22 mouse cellular contexts compared by ENCODE assay signal in genomic region chr19:37970571-37970970, GRCm38 (mm10).
"Had no signal": no experiment of that assay in that cellular context is flagged by ENCODE, and none has a peak within 500 bp of the region (broad histone marks: within the 10 kb centered on the region; RNA-seq: fewer than 3 reads in every experiment).

No protein-coding gene starts in this region.

- H3K9ac ChIP-seq: forebrain, postnatal 0 days; heart, embryonic 13.5 days; heart, embryonic 15.5 days; hindbrain, embryonic 13.5 days; hindbrain, embryonic 15.5 days; limb, embryonic 12.5 days; liver, embryonic 13.5 days; liver, embryonic 15.5 days; liver, postnatal 0 days had no signal

- H3K27ac ChIP-seq: heart, embryonic 13.5 days; heart, embryonic 15.5 days; hindbrain, embryonic 13.5 days; hindbrain, embryonic 15.5 days; hindbrain, postnatal 0 days; left cerebral cortex, adult 2 months; limb, embryonic 10.5 days; limb, embryonic 12.5 days; liver, embryonic 13.5 days; liver, embryonic 15.5 days had no signal

- H3K9me3 ChIP-seq: heart, embryonic 13.5 days; heart, embryonic 15.5 days; hindbrain, embryonic 13.5 days; hindbrain, embryonic 15.5 days; limb, embryonic 10.5 days; limb, embryonic 12.5 days; liver, embryonic 13.5 days; liver, embryonic 15.5 days had no signal

- H3K4me1 ChIP-seq: heart, embryonic 13.5 days; heart, embryonic 15.5 days; hindbrain, embryonic 13.5 days; hindbrain, embryonic 15.5 days; liver, embryonic 13.5 days; liver, embryonic 15.5 days had no signal

- H3K27me3 ChIP-seq: heart, embryonic 13.5 days; heart, embryonic 15.5 days; hindbrain, embryonic 13.5 days; hindbrain, embryonic 15.5 days; limb, embryonic 12.5 days; liver, embryonic 13.5 days; liver, embryonic 15.5 days had no signal

- H3K36me3 ChIP-seq: heart, embryonic 15.5 days; hindbrain, embryonic 13.5 days; hindbrain, embryonic 15.5 days; limb, embryonic 10.5 days; limb, embryonic 12.5 days; liver, embryonic 13.5 days; liver, embryonic 15.5 days had no signal

- H3K4me3 ChIP-seq: heart, embryonic 13.5 days; heart, embryonic 15.5 days; hindbrain, embryonic 13.5 days; hindbrain, embryonic 15.5 days; left cerebral cortex, adult 2 months; limb, embryonic 10.5 days; limb, embryonic 12.5 days; liver, embryonic 13.5 days; liver, embryonic 15.5 days had no signal

- H3K4me2 ChIP-seq: heart, embryonic 11.5 days; heart, embryonic 13.5 days; heart, embryonic 15.5 days; hindbrain, embryonic 13.5 days; hindbrain, embryonic 15.5 days; limb, embryonic 12.5 days; liver, embryonic 11.5 days; liver, embryonic 13.5 days; liver, embryonic 15.5 days had no signal

- ATAC-seq: forebrain, postnatal 0 days; hindbrain, postnatal 0 days; liver, postnatal 0 days had no signal

- DNase-seq: forebrain, postnatal 0 days; gastrocnemius, postnatal 14 days; gastrocnemius, postnatal 36 days; heart, adult 18-20 months; heart, postnatal 14 days; heart, postnatal 36 days; layer of hippocampus, adult 9-11 months; layer of hippocampus, postnatal 36 days; liver; liver, embryonic 13.5 days; liver, postnatal 0 days had no signal
